Mouse (Mus musculus) adrenal gland, postnatal 36 days (tissue): ENCODE results near the gene Tspan2. TPM values are rescaled to one million over a fixed set of nuclear protein-coding genes. Genes with fewer than 3 reads are reported as not detected.
A peak's percentile ranks its signal among the peaks of the same experiment; 100 is the strongest.

ENCODE experiments used
- DNase-seq, 2 experiments: peaks; one replicate each; pipeline ENCODE4 v3.0.0; 2021; ENCODE audit warnings: mixed read lengths in 1 of 2
- total RNA-seq, 2 experiments: library from RNA; stranded (reverse); gene quantifications; 2 replicates each; pipeline ENCODE4 v1.2.3; 2021

Tspan2 gene
- total RNA-seq, 2 experiments from 2014 or later = 5.6 to 6.1 TPM

- no peak for DNase-seq
Observed at GRCm38 (mm10) chr3:102764850-102765249, 30.5 kb downstream of the Tspan2 start.

- no peak for DNase-seq
Observed at GRCm38 (mm10) chr3:102773018-102773417, 38.7 kb downstream of the Tspan2 start.

GRCm38 (mm10) chr3:102782618-102783017 is 48.3 kb downstream of the Tspan2 start, which contains the start of gene Tshb:
Tshb (minus strand) TSS chr3:102782718.
- no peak for DNase-seq

- DNase-seq = no peak
Observed at GRCm38 (mm10) chr3:102787369-102787768, 53.0 kb downstream of the Tspan2 start.

- peak; percentile 73 to 80 for DNase-seq
Observed at GRCm38 (mm10) chr3:102803937-102804336, 69.6 kb downstream of the Tspan2 start.

- DNase-seq = no peak
Observed at GRCm38 (mm10) chr3:102842386-102842785, 108.1 kb downstream of the Tspan2 start.

GRCm38 (mm10) chr3:102848661-102849060 is 114.3 kb downstream of the Tspan2 start:
- DNase-seq = no peak

Other genes starting within 250 kb of the Tspan2 start
- not detected for gene Tshb, start 48.2 kb downstream of the Tspan2 start, total RNA-seq
- not detected for gene Sycp1, start 201.6 kb downstream of the Tspan2 start, total RNA-seq
- gene Nr1h5, start 229.6 kb downstream of the Tspan2 start, total RNA-seq = not detected